Mouse (Mus musculus): ENCODE data around the gene Pigk.
"Not testable (repeated sequence)": the region's sequence is repeated elsewhere in the genome, so short reads cannot be mapped to it uniquely, and the experiment has no call there.

The Pigk gene

GRCm38 (mm10) chr3:152776872-152777540, 63.1 kb downstream of the Pigk start:
- DNase-seq = no peak

- DNase-seq = no peak
Measured at GRCm38 (mm10) chr3:152779819-152780218, 65.9 kb downstream of the Pigk start.

- DNase-seq = peak; percentile 15 to 22
Measured at GRCm38 (mm10) chr3:152783792-152784191, 69.9 kb downstream of the Pigk start.

GRCm38 (mm10) chr3:152784353-152784752, 70.5 kb downstream of the Pigk start:
- not testable (repeated sequence) for DNase-seq

- not testable (repeated sequence) for DNase-seq
Measured at GRCm38 (mm10) chr3:152788301-152788953, 74.5 kb downstream of the Pigk start.

GRCm38 (mm10) chr3:152792601-152793000, 78.7 kb downstream of the Pigk start:
- no peak for DNase-seq

- DNase-seq = no peak
Measured at GRCm38 (mm10) chr3:152793006-152793405, 79.1 kb downstream of the Pigk start.

- DNase-seq = no peak
Measured at GRCm38 (mm10) chr3:152796216-152796615, 82.3 kb downstream of the Pigk start.

- no peak for DNase-seq
Measured at GRCm38 (mm10) chr3:152797354-152797753, 83.5 kb downstream of the Pigk start.

GRCm38 (mm10) chr3:152799738-152800431, 86.0 kb downstream of the Pigk start:
- DNase-seq = no peak

GRCm38 (mm10) chr3:152813905-152814304, 100.0 kb downstream of the Pigk start:
- DNase-seq = no peak

- DNase-seq = no peak
Measured at GRCm38 (mm10) chr3:152815110-152815509, 101.2 kb downstream of the Pigk start.

- no peak for DNase-seq
Measured at GRCm38 (mm10) chr3:152820406-152820805, 106.5 kb downstream of the Pigk start.

- no peak for DNase-seq
Measured at GRCm38 (mm10) chr3:152821202-152821601, 107.3 kb downstream of the Pigk start.

GRCm38 (mm10) chr3:152831377-152831776, 117.5 kb downstream of the Pigk start:
- no peak for DNase-seq

- no peak for DNase-seq
Measured at GRCm38 (mm10) chr3:152831974-152832373, 118.1 kb downstream of the Pigk start.

- no peak for DNase-seq
Measured at GRCm38 (mm10) chr3:152832436-152832835, 118.5 kb downstream of the Pigk start.

- no peak for DNase-seq
Measured at GRCm38 (mm10) chr3:152837407-152837806, 123.5 kb downstream of the Pigk start.

GRCm38 (mm10) chr3:152837938-152838337, 124.0 kb downstream of the Pigk start:
- no peak for DNase-seq

GRCm38 (mm10) chr3:152841264-152841663, 127.4 kb downstream of the Pigk start:
- DNase-seq = no peak

- DNase-seq = no peak
Measured at GRCm38 (mm10) chr3:152842648-152843047, 128.7 kb downstream of the Pigk start.

GRCm38 (mm10) chr3:152843925-152844324, 130.0 kb downstream of the Pigk start:
- no peak for DNase-seq

GRCm38 (mm10) chr3:152855006-152855614, 141.2 kb downstream of the Pigk start:
- no peak for DNase-seq
